ENCODE assay signal across 13 mouse cellular contexts in the genomic region with DNA sequence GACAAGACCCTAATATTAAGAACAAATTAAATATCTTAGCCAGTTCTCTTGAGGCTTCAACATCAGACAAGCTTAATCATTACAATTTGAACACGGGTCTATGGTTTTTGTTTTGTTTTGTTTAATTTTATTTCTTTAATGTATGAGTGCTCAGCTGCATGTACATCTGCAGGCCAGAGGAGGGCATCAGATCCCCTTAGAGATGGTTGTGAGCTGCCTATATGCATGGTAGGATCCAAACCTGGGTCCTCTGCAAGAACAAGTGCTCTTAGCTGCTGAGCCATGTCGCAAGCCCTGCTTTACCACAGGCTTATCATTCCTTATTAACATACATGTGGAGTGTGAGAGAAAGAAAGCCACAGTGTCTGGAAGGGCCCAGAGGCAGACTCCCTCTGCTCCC.
A peak's percentile ranks its signal among the peaks of the same experiment; 100 is the strongest.
DNase-seq lines count a peak whose midpoint lies in the region; ATAC-seq and TF ChIP-seq lines count a peak whose summit lies in the region.
"Had no signal": no experiment of that assay in that cellular context is flagged by ENCODE, and none has a peak within 500 bp of the region (broad histone marks: within the 10 kb centered on the region; RNA-seq: fewer than 3 reads in every experiment).

No protein-coding gene starts in this region.

- peak; percentile 15 for DNase-seq in forebrain, embryonic 14.5 days (ENCODE audit: low spot score)
- DNase-seq in layer of hippocampus, adult 2 months (ENCODE audit: low spot score in 2 of 2): no peak
- DNase-seq in layer of hippocampus, postnatal 36 days: no peak
- DNase-seq in ZHBTc4 (ENCODE audit: low read depth, low spot score): peak; percentile 22
- DNase-seq in lung, postnatal 36 days: peak; percentile 20
- DNase-seq in spleen, postnatal 10 days (ENCODE audit: low spot score in 2 of 2): no peak
- DNase-seq in right cerebral cortex, postnatal 14 days: no peak
- DNase-seq: adrenal gland, postnatal 14 days; cerebellum, adult 9-11 months; left cerebral cortex, postnatal 4 days; right cerebral cortex, adult 18-20 months had no signal

- no peaks in the 10 kb centered on the region for H3K36me3 ChIP-seq in forebrain, embryonic 14.5 days (ENCODE audit: control insufficient read depth, insufficient read depth, low read length)
- no peaks in the 10 kb centered on the region; the same call in none of the 2 replicates for H3K36me3 ChIP-seq in forebrain, embryonic 12.5 days (replicated peaks)

- H3K27me3 ChIP-seq in forebrain, embryonic 14.5 days (replicated peaks; ENCODE audit: control insufficient read depth, insufficient read depth, low read length): no peaks in the 10 kb centered on the region
- no peaks in the 10 kb centered on the region for H3K27me3 ChIP-seq in forebrain, embryonic 12.5 days

- TF ChIP-seq CTCF in layer of hippocampus, adult 2 months (conservative IDR thresholded peaks at IDR 0.05): peak; percentile 68

- no peaks in the 10 kb centered on the region for H3K4me1 ChIP-seq in forebrain, embryonic 14.5 days (ENCODE audit: control insufficient read depth, insufficient read depth, low read length)
- no peaks in the 10 kb centered on the region for H3K4me1 ChIP-seq in forebrain, embryonic 12.5 days

- ATAC-seq in forebrain, embryonic 14.5 days: no peak
- ATAC-seq in forebrain, embryonic 12.5 days (ENCODE audit: low FRiP score): no peak

- H3K9me3 ChIP-seq in forebrain, embryonic 14.5 days (replicated peaks; ENCODE audit: control insufficient read depth, low read length): no peaks in the 10 kb centered on the region
- H3K9me3 ChIP-seq in forebrain, embryonic 12.5 days: no peaks in the 10 kb centered on the region

- no peak overlapping the region for H3K4me2 ChIP-seq in forebrain, embryonic 14.5 days (ENCODE audit: low read length)
- no peak overlapping the region for H3K4me2 ChIP-seq in forebrain, embryonic 12.5 days

- WGBS in forebrain, embryonic 14.5 days: 66% methylated on average over 2 of the region's 2 CpGs
- 58% methylated on average over 2 of the region's 2 CpGs for WGBS in forebrain, embryonic 12.5 days

- H3K4me3 ChIP-seq in forebrain, embryonic 14.5 days (ENCODE audit: low read depth, low read length): no peak overlapping the region
- H3K4me3 ChIP-seq in forebrain, embryonic 12.5 days (replicated peaks): no peak overlapping the region
- no peak overlapping the region for H3K4me3 ChIP-seq in layer of hippocampus, adult 2 months

- H3K27ac ChIP-seq in forebrain, embryonic 14.5 days (ENCODE audit: low read depth, low read length): no peak overlapping the region
- no peak overlapping the region for H3K27ac ChIP-seq in forebrain, embryonic 12.5 days
- no peak overlapping the region for H3K27ac ChIP-seq in layer of hippocampus, adult 2 months
- H3K27ac ChIP-seq: macrophage had no signal

- H3K9ac ChIP-seq in forebrain, embryonic 14.5 days (ENCODE audit: low read length): no peak overlapping the region
- H3K9ac ChIP-seq in forebrain, embryonic 12.5 days: no peak overlapping the region

Comparison
In these comparisons a context has a peak if more than half of its experiments do, and no peak if none do; other contexts are left out.
1. DNase-seq: peak in forebrain, embryonic 14.5 days (single experiment), ZHBTc4 (single experiment) and lung, postnatal 36 days (single experiment); none in layer of hippocampus, adult 2 months (0 of 2), layer of hippocampus, postnatal 36 days (0 of 2), spleen, postnatal 10 days (0 of 2) and right cerebral cortex, postnatal 14 days (single experiment).